Mouse (Mus musculus): ENCODE measurements around the gene Olfr718-ps1. TPM values are rescaled to one million over a fixed set of nuclear protein-coding genes. Genes with fewer than 3 reads are reported as not detected.

Olfr718-ps1 gene
- polyA plus RNA-seq, 1 experiment from 2014 or later, result not detected

- peak; percentile 62 for DNase-seq
- WGBS, result 64% methylated on average over 4 of the region's 4 CpGs
- Histone ChIP-seq H3K4me2 (no peak overlapping the region), H3K36me3 (ENCODE audit: insufficient read depth) (peaks cover 87% of the 10 kb centered on the region), H3K4me1 (ENCODE audit: insufficient read depth) (no peaks in the 10 kb centered on the region), H3K4me3 (ENCODE audit: low read depth, low read length) (no peak overlapping the region), H3K27me3 (ENCODE audit: insufficient read depth, low read length) (no peaks in the 10 kb centered on the region), H3K27ac (ENCODE audit: low read depth) (no peak overlapping the region), H3K9ac (no peak overlapping the region), H3K9me3 (ENCODE audit: low read depth, low read length) (no peaks in the 10 kb centered on the region)
- ATAC-seq (ENCODE audit: insufficient read depth), result no peak
- TF ChIP-seq CTCF (IDR thresholded peaks at IDR 0.05; ENCODE audit: low read depth), result peak; percentile 63
These were observed 62.5 kb downstream of the Olfr718-ps1 start for GRCm38 (mm10) chr5:143084898-143085297.

Small RNA genes lying within 50 kb of the gene (microRNA-seq; reads per million reads assigned to microRNA genes)
- gene Gm44405 (ENCODE audit: borderline number of aligned reads), result not detected

Other genes with a start within 250 kb of the Olfr718-ps1 start
- 16,801 and 17,929 TPM in 2 replicates for gene Actb, start 240.8 kb downstream of the Olfr718-ps1 start, polyA plus RNA-seq (2014; fragmentation: Nextera tagmentation; extraction: Ambion mirVana)
- 331 and 347 TPM in 2 replicates for gene Fscn1, start 187.2 kb downstream of the Olfr718-ps1 start, polyA plus RNA-seq (2014; fragmentation: Nextera tagmentation; extraction: Ambion mirVana)
- 31.5 and 36.1 TPM in 2 replicates for gene Rnf216, start 34.6 kb downstream of the Olfr718-ps1 start, polyA plus RNA-seq (2014; fragmentation: Nextera tagmentation; extraction: Ambion mirVana)
- 12.2 and 15.5 TPM in 2 replicates for gene Rbak, start 33.2 kb upstream of the Olfr718-ps1 start, polyA plus RNA-seq (2014; fragmentation: Nextera tagmentation; extraction: Ambion mirVana)
- gene Spdye4b, start 33.4 kb upstream of the Olfr718-ps1 start, polyA plus RNA-seq (2014; fragmentation: Nextera tagmentation; extraction: Ambion mirVana), result not detected in 2 replicates
- gene Spdye4a, start 79.3 kb upstream of the Olfr718-ps1 start, polyA plus RNA-seq (2014; fragmentation: Nextera tagmentation; extraction: Ambion mirVana), result not detected in 2 replicates
- gene Zfp12, start 87.6 kb upstream of the Olfr718-ps1 start, polyA plus RNA-seq (2014; fragmentation: Nextera tagmentation; extraction: Ambion mirVana), result 16.9 and 17.2 TPM in 2 replicates
- 2.1 and 2.3 TPM in 2 replicates for gene Zfp316, start 122.4 kb upstream of the Olfr718-ps1 start, polyA plus RNA-seq (2014; fragmentation: Nextera tagmentation; extraction: Ambion mirVana)
- gene Zfp853, start 146.0 kb upstream of the Olfr718-ps1 start, polyA plus RNA-seq (2014; fragmentation: Nextera tagmentation; extraction: Ambion mirVana), result not detected in 2 replicates
- gene E130309D02Rik, start 167.8 kb upstream of the Olfr718-ps1 start, polyA plus RNA-seq (2014; fragmentation: Nextera tagmentation; extraction: Ambion mirVana), result 40.0 and 46.6 TPM in 2 replicates
- 74.6 and 77.9 TPM in 2 replicates for gene Zdhhc4, start 181.7 kb upstream of the Olfr718-ps1 start, polyA plus RNA-seq (2014; fragmentation: Nextera tagmentation; extraction: Ambion mirVana)
- gene Grid2ip, start 209.8 kb upstream of the Olfr718-ps1 start, polyA plus RNA-seq (2014; fragmentation: Nextera tagmentation; extraction: Ambion mirVana), result 0.17 and 0.27 TPM in 2 replicates